Mouse (Mus musculus): ENCODE data around the gene N4bp2l2. TPM values are rescaled to one million over a fixed set of nuclear protein-coding genes. Genes with fewer than 3 reads are reported as not detected.

Gene N4bp2l2
- polyA plus RNA-seq, 1 experiment from 2014 or later = 38.3 TPM

DNA sequence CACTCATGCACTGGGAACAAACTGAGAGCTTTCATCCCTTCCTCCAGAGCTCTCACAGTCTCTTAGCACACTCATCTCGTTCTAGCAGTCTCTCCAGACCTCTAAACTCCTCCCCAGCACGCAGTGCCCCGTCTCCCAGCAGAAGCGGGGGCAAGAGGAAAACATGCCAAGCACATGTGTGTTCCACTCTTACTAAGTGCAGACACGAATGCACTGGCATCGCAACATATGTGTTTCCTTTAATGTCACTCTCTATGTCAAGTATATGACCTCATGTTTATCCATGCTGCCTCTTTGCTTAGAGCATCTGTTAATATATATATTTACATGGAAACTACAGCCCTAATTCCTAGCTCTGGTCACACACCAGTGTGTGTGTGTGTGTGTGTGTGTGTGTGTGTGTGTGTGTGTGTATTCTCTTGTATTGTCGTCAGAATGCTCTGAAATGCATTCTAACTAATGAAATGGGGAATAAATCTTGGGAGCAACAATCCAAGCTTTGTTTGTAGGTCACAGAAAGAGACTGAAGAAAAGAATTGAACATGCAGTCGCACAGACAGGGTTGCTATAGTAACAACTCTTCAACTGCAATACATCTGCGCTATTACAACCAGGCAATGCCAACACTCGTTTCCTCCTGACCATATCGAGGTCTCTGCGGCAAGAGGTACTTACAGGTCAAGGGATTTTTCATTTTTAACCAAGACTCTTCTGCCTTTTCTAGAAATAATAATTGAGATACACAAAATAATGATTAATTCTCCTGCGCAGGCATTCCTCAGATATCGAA is 64.3 kb downstream of the N4bp2l2 start:
- 75% methylated on average over 14 of the region's 14 CpGs for WGBS
- Histone ChIP-seq H3K27me3 (replicated peaks) (no peaks in the 10 kb centered on the region), H3K27ac (no peak overlapping the region), H3K36me3 (no peaks in the 10 kb centered on the region), H3K4me1 (replicated peaks) (0 out of 2 replicates have a peak, but pooled peaks cover 7% of the 10 kb centered on the region), H3K9me3 (no peaks in the 10 kb centered on the region), H3K4me2 (replicated peaks) (no peak overlapping the region), H3K9ac (no peak overlapping the region), H3K4me3 (replicated peaks) (no peak overlapping the region)
- no peak for ATAC-seq

GRCm38 (mm10) chr5:150600554-150601440 is 65.2 kb downstream of the N4bp2l2 start:
- no peak overlapping the region for H3K4me3 ChIP-seq (replicated peaks)
- WGBS = 66% methylated on average over 20 of the region's 20 CpGs
- 0 out of 2 replicates have a peak, but pooled peaks cover 7% of the 10 kb centered on the region for H3K4me1 ChIP-seq (replicated peaks)
- no peak overlapping the region for H3K4me2 ChIP-seq (replicated peaks)
- H3K36me3 ChIP-seq = no peaks in the 10 kb centered on the region
- no peak overlapping the region for H3K27ac ChIP-seq
- no peaks in the 10 kb centered on the region for H3K27me3 ChIP-seq (replicated peaks)
- H3K9me3 ChIP-seq = no peaks in the 10 kb centered on the region
- ATAC-seq = no peak
- H3K9ac ChIP-seq = no peak overlapping the region

DNA sequence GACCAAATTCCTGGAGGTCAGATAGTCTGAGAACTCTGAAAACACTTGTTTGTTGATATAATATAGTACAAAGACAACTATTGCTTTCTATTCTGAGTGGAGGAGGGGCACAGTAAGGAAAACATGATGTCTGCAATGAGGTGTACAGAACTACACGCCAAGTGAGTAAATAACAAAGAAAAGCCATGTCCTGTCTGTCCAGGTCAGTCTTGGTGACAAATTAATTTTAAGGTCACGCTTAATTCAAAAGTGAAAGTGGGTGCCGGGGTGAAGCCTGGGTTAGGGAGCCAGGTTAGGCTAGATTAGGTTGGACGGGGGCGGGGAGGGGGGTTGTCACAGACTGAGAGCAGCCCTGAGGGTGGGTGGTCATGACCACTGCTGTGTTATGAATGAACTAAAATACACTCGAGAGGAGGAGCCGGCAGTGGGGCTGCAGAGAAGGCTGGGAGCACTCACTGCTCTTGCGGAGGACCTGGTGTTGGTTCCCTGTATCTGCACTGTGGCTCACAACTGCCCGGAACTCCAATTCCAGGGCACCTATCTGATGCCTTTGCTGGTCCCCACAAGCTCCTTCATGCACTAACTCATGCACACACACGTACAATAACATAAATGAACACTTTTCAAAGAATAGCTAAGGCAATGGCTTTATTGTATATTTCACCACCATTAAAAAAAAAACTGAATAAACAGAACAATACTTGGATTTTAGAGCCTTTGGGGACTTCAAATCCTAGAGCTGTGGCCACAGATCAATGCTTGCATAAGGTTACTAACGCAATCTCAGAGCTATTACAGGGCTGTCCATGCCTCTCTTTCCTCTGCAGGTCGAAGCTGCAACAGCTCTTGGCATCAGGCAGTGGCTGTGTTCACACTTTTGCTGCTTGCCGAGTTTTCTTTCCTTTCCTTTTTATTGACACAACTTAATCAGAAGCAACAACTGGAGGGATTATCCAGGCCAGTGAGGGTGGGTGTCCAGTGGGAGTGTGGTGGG is 66.4 kb downstream of the N4bp2l2 start:
- no peak overlapping the region for H3K4me2 ChIP-seq (replicated peaks)
- no peaks in the 10 kb centered on the region for H3K9me3 ChIP-seq
- 68% methylated on average over 13 of the region's 13 CpGs for WGBS
- 0 out of 2 replicates have a peak, but pooled peaks cover 7% of the 10 kb centered on the region for H3K4me1 ChIP-seq (replicated peaks)
- no peaks in the 10 kb centered on the region for H3K27me3 ChIP-seq (replicated peaks)
- ATAC-seq = no peak
- no peak overlapping the region for H3K4me3 ChIP-seq (replicated peaks)
- H3K9ac ChIP-seq = no peak overlapping the region
- H3K36me3 ChIP-seq = no peaks in the 10 kb centered on the region
- no peak overlapping the region for H3K27ac ChIP-seq

DNA sequence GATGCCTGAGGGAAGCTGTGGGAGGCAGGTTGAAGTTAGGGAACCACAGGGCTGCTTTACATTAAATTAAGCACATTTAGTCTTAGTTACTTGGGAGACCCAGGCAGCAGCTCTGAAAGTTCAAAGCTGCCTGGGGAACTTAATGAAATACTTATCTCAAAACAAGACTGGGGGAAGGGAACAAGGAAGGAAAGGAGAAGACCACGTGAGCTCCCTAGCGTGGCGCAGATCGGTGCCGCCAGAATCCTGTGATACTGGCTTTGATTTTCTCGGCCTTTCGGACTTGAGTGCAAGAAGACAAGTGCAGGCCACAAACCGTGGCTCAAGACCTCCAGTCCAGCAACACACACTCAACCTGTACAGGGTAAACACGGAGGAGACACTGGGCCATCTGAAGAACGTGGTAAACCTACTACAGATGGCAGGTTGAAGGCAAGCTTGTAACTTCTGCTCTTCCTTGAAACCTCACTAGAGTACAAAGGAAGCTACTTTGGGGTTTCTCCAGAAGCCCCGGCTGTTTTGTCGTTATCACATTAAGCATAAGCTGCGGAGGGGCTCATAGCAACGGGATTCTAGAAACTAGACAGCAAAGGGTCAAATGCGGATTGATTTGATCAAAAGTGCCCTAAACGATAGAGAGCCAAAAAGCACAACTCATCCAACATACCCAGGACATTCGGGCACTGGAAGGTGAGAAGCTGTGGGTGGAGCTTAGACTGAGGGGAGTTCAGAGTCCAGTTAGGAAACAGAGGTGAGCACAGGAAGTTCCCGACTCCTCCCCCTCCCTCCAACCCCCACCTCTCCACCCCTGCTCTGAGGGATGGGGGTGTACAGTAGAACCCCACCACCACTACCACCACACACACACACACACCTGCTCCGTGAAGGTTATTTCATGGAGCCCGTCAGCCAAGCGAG is 67.5 kb downstream of the N4bp2l2 start:
- no peaks in the 10 kb centered on the region for H3K36me3 ChIP-seq
- peak; percentile 53 for ATAC-seq
- no peaks in the 10 kb centered on the region for H3K9me3 ChIP-seq
- H3K4me1 ChIP-seq (replicated peaks) = 0 out of 2 replicates have a peak, but pooled peaks cover 7% of the 10 kb centered on the region
- no peak overlapping the region for H3K27ac ChIP-seq
- no peaks in the 10 kb centered on the region for H3K27me3 ChIP-seq (replicated peaks)
- WGBS = 61% methylated on average over 21 of the region's 21 CpGs
- no peak overlapping the region for H3K4me3 ChIP-seq (replicated peaks)
- no peak overlapping the region for H3K4me2 ChIP-seq (replicated peaks)
- H3K9ac ChIP-seq = no peak overlapping the region

DNA sequence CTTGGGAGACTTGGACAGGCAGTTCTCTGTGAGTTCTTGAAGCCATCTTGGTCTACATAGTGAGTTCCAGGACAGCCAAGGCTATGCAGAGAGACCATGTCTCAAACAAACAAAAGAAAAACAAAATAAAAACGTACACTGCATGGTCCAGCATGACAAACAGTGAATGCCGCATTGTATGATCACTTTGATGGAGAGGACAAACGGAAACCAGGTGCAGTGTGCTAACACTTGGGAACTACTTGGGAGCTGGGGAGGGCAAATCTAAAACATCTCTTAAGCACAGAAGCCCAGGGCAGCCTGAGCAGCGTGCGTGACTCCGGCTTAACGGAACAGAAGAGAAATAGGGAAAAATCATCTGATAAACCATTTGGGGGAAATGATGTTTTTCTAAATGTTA is 68.9 kb downstream of the N4bp2l2 start, which contains the start of gene N4bp2l1:
TSS of gene N4bp2l1 (minus strand) at position 101 of the 400 bp plus-strand sequence.
- peaks cover 13% of the 10 kb centered on the region; the same call in 1 of the 2 replicates for H3K4me1 ChIP-seq (replicated peaks)
- H3K9me3 ChIP-seq = no peaks in the 10 kb centered on the region
- no peaks in the 10 kb centered on the region; the same call in 1 of the 2 replicates for H3K27me3 ChIP-seq (replicated peaks)
- H3K36me3 ChIP-seq = no peaks in the 10 kb centered on the region
- H3K27ac ChIP-seq = no peak within 1 kb of the TSS
- no peak for ATAC-seq
- H3K4me2 ChIP-seq (replicated peaks) = no peak within 1 kb of the TSS
- no peak within 1 kb of the TSS for H3K9ac ChIP-seq
- WGBS = 88% methylated on average over 7 of the region's 7 CpGs
- no peak within 1 kb of the TSS for H3K4me3 ChIP-seq (replicated peaks)

GRCm38 (mm10) chr5:150595366-150596016 is 70.5 kb downstream of the N4bp2l2 start:
- no peak overlapping the region for H3K4me2 ChIP-seq (replicated peaks)
- no peaks in the 10 kb centered on the region for H3K9me3 ChIP-seq
- 54% methylated on average over 11 of the region's 11 CpGs for WGBS
- H3K4me1 ChIP-seq (replicated peaks) = peaks cover 13% of the 10 kb centered on the region; the same call in 1 of the 2 replicates
- H3K27ac ChIP-seq = no peak overlapping the region
- no peak for ATAC-seq
- H3K27me3 ChIP-seq (replicated peaks) = no peaks in the 10 kb centered on the region; the same call in 1 of the 2 replicates
- no peak overlapping the region for H3K9ac ChIP-seq
- no peaks in the 10 kb centered on the region for H3K36me3 ChIP-seq
- H3K4me3 ChIP-seq (replicated peaks) = no peak overlapping the region

DNA sequence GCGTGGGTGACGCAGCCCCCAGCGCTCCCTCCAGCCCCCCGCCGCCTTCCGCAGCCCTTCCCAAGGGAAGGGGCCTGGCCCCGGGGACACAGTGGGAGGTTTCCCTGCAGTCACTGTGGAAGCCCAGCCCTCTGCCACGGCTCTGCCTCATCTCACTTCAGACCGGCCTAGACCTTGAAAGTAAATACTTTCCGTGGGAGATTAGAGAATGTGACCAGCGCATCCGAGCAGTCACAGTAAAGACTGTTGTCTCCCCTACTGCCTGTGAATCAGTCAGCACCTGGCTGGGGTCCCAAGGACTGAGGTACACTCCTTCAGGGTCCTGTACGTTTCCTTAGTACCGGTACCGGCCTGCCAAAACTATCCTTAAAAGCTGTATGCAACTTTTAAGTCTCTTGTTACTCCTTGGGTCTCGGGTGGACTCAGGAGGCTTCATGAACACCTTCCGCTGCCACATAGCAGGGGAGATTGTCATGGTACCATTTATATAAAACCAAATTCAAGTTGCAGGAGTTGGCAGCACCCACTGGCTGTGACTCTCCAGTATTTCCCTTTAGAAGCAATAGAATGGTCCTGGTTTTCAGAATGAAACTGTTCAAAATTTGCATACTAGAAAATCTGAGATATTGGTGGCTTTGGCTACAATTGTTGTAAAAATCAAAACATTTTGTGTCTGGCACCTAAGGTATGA is 71.2 kb downstream of the N4bp2l2 start:
- 9% methylated on average over 17 of the region's 17 CpGs for WGBS
- ATAC-seq = no peak
- Histone ChIP-seq H3K4me2 (replicated peaks) (peak overlapping the region; percentile 99), H3K9ac (peak overlapping the region; percentile 75), H3K36me3 (no peaks in the 10 kb centered on the region), H3K27ac (no peak overlapping the region), H3K9me3 (no peaks in the 10 kb centered on the region), H3K27me3 (replicated peaks) (no peaks in the 10 kb centered on the region; the same call in 1 of the 2 replicates), H3K4me1 (replicated peaks) (peaks cover 9% of the 10 kb centered on the region; the same call in 1 of the 2 replicates), H3K4me3 (replicated peaks) (peak overlapping the region; percentile 86)

- Histone ChIP-seq H3K4me1 (replicated peaks) (peaks cover 6% of the 10 kb centered on the region; the same call in 1 of the 2 replicates), H3K36me3 (no peaks in the 10 kb centered on the region), H3K9me3 (no peaks in the 10 kb centered on the region), H3K4me3 (replicated peaks) (peak overlapping the region; percentile 86), H3K4me2 (replicated peaks) (peak overlapping the region; percentile 99), H3K9ac (peak overlapping the region; percentile 75), H3K27ac (no peak overlapping the region), H3K27me3 (replicated peaks) (no peaks in the 10 kb centered on the region; the same call in 1 of the 2 replicates)
- peak; percentile 77 for ATAC-seq
- under 1% methylated on average over 83 of the region's 102 CpGs for WGBS
Measured at GRCm38 (mm10) chr5:150593756-150594648, 72.0 kb downstream of the N4bp2l2 start.
